Mouse (Mus musculus) limb, embryonic 11.5 days (tissue): ENCODE results near the gene Rere. TPM values are rescaled to one million over a fixed set of nuclear protein-coding genes. Genes with fewer than 3 reads are reported as not detected.
"Not testable (repeated sequence)": the region's sequence is repeated elsewhere in the genome, so short reads cannot be mapped to it uniquely, and the experiment has no call there.

ENCODE experiments used
- ATAC-seq: fragments of 200-750 bp; cut with Nextera tagmentation; 2 replicates; pipeline ENCODE4 v1.8.0; 2017; ENCODE audit warnings: low read depth; ENCODE audit not compliant: insufficient number of reproducible peaks, low FRiP score, low TSS enrichment
- DNase-seq: peaks from one replicate; pipeline ENCODE4 v3.0.0-alpha.2; 2015; ENCODE audit warnings: low spot score
- H3K27ac ChIP-seq: fragments of 300-500 bp; sonication (generic); replicated peaks from 2 replicates; pipeline ENCODE4 v1.5.1; 2014; ENCODE audit warnings: low read depth, mild to moderate bottlenecking, low read length
- H3K27me3 ChIP-seq: fragments of 300-500 bp; sonication (generic); 2 replicates; pipeline ENCODE4 v1.6.1; 2014; ENCODE audit warnings: mild to moderate bottlenecking, low read length, mixed read lengths; ENCODE audit not compliant: control insufficient read depth, insufficient read depth
- H3K36me3 ChIP-seq: fragments of 300-500 bp; sonication (generic); 2 replicates; pipeline ENCODE4 v1.6.1; 2014; ENCODE audit warnings: mild to moderate bottlenecking, low read length, moderate library complexity, mixed read lengths; ENCODE audit not compliant: control insufficient read depth, insufficient read depth
- H3K4me1 ChIP-seq: fragments of 300-500 bp; sonication (generic); 2 replicates; pipeline ENCODE4 v1.6.1; 2014; ENCODE audit warnings: low read length, mixed read lengths; ENCODE audit not compliant: control insufficient read depth, insufficient read depth
- H3K4me2 ChIP-seq: fragments of 300-500 bp; sonication (generic); 2 replicates; pipeline ENCODE4 v1.6.1; 2014; ENCODE audit warnings: low read depth, mild to moderate bottlenecking, moderate library complexity; ENCODE audit not compliant: severe bottlenecking
- H3K4me3 ChIP-seq: fragments of 300-500 bp; sonication (generic); 2 replicates; pipeline ENCODE4 v1.5.1; 2014; ENCODE audit warnings: low read depth, low read length
- H3K9ac ChIP-seq: fragments of 300-500 bp; sonication (generic); 2 replicates; pipeline ENCODE4 v1.6.1; 2014; ENCODE audit warnings: mild to moderate bottlenecking, low read length
- H3K9me3 ChIP-seq: fragments of 300-500 bp; sonication (generic); 2 replicates; pipeline ENCODE4 v1.6.1; 2016; ENCODE audit warnings: low read length; ENCODE audit not compliant: control insufficient read depth
- WGBS: fragments of 180-500 bp; shearing (Covaris S2); extraction: QIAGEN DNeasy Blood & Tissue Kit; methylation state at CpG from one replicate; pipeline ENCODE4 v1.1.7; 2014; 5-methylcytosine and 5-hydroxymethylcytosine counted together
- polyA plus RNA-seq: library from polyadenylated mRNA; unstranded; fragments of >200 nt; fragmentation: Nextera tagmentation; extraction: Ambion mirVana; gene quantifications from 2 replicates; pipeline ENCODE4 v1.2.1, GENCODE M21; 2014

Rere gene
- polyA plus RNA-seq, 1 experiment from 2014 or later, result 37.9 TPM

GRCm38 (mm10) chr4:150592087-150592486 lies 310.6 kb downstream of the Rere start:
- no peak for ATAC-seq
- WGBS, result 80% methylated on average over 6 of the region's 6 CpGs
- H3K27ac ChIP-seq, result no peak overlapping the region
- H3K36me3 ChIP-seq, result no peaks in the 10 kb centered on the region
- no peaks in the 10 kb centered on the region for H3K9me3 ChIP-seq
- DNase-seq, result no peak
- H3K4me2 ChIP-seq, result no peak overlapping the region
- H3K27me3 ChIP-seq, result no peaks in the 10 kb centered on the region
- H3K4me1 ChIP-seq, result peaks cover 13% of the 10 kb centered on the region
- H3K4me3 ChIP-seq, result no peak overlapping the region
- H3K9ac ChIP-seq, result no peak overlapping the region

DNA sequence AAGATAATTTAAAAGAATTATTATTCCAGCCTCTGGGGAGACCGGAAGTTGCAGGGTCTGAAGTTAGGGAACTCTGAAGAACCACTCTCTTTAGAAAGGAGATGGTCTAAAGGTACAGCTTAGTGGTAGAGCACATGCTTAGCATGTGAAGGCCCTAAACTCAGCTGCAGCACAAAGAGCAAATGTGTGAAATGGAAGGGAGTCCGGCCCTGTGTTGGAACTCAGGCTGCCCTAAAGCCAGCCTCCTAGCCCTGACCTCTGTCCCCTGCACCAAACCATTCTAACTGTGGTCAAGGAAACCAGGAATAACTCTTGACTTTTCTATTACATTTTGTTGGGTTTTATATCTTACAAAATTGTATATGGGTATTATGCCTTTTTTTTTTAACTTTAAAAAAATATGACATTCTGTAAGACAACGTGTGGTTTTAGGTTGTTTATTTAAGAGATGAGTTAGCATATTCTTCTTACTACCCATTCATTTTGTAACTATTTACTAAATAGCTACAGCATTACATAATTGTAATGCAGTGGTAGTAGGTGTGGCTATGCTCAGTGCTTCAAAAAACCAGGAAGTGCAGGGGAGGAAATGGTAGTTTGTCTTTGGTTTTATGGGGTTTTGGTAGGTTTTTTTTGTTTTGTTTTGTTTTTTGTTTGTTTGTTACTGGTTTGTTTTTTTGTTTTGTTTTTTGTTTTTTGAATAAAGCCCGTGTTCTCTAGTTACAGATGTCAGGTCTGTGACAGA lies 312.2 kb downstream of the Rere start:
- H3K4me2 ChIP-seq, result no peak overlapping the region
- 77% methylated on average over 4 of the region's 4 CpGs for WGBS
- no peak overlapping the region for H3K27ac ChIP-seq
- H3K4me3 ChIP-seq, result no peak overlapping the region
- no peaks in the 10 kb centered on the region for H3K9me3 ChIP-seq
- DNase-seq (no peak), ATAC-seq (no peak)
- peaks cover 13% of the 10 kb centered on the region for H3K4me1 ChIP-seq
- no peak overlapping the region for H3K9ac ChIP-seq
- H3K36me3 ChIP-seq, result no peaks in the 10 kb centered on the region
- H3K27me3 ChIP-seq, result no peaks in the 10 kb centered on the region

DNA sequence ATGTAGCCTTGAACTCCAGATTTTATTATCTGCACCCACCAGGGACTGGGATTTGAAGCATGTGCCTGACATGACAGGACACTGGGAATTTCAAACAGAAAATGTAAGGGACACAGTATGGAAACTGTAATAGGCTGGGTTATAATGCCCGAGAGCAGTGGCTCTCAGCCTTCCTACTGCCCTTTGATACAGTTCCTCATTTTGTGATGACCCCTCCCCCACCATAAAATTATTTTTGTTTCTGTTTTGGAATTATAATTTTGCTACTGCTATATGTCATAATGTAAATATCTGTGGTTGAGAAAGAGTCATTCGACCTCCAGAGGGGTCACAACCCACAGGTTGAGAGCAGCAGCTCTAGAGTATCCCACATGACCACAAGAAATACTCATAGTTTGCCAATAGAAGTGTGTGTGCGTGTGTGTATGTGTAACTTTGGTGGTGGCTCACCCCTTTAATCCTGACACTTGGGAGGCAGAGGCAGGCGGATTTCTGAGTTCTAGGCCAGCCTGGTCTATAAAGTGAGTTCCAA lies 312.9 kb downstream of the Rere start:
- DNase-seq (no peak), ATAC-seq (no peak)
- H3K27me3 ChIP-seq, result no peaks in the 10 kb centered on the region
- no peaks in the 10 kb centered on the region for H3K36me3 ChIP-seq
- 93% methylated on average over 4 of the region's 4 CpGs for WGBS
- no peak overlapping the region for H3K9ac ChIP-seq
- H3K4me2 ChIP-seq, result no peak overlapping the region
- H3K27ac ChIP-seq, result no peak overlapping the region
- no peak overlapping the region for H3K4me3 ChIP-seq
- H3K9me3 ChIP-seq, result no peaks in the 10 kb centered on the region
- peaks cover 16% of the 10 kb centered on the region for H3K4me1 ChIP-seq

GRCm38 (mm10) chr4:150595071-150595470 lies 313.6 kb downstream of the Rere start:
- no peak overlapping the region for H3K27ac ChIP-seq
- WGBS, result 83% methylated on average over 3 of the region's 3 CpGs

DNA sequence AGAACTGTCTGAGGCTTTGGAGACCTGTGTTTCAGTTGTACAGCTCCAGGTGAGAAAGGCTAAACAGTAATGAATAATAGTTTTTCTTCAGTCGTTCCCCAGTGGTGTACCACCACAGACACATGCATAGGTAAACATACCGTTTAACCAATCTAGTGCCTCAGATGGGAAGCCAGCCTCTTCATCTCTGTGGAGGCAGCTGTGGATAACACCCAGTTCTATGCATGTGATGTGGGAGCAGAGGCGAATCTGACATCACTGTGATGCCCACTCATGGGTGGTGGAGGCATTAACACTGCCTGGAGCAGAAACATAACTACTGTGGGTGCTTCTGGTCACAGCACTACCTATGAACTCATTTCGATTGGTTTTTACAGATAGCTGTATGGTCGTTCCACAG lies 314.5 kb downstream of the Rere start:
- Histone ChIP-seq H3K9ac (no peak overlapping the region), H3K9me3 (no peaks in the 10 kb centered on the region), H3K4me1 (peaks cover 16% of the 10 kb centered on the region), H3K4me2 (no peak overlapping the region), H3K36me3 (no peaks in the 10 kb centered on the region), H3K27me3 (no peaks in the 10 kb centered on the region), H3K27ac (no peak overlapping the region), H3K4me3 (no peak overlapping the region)
- ATAC-seq (no peak), DNase-seq (no peak)
- WGBS, result 86% methylated on average over 5 of the region's 5 CpGs

More at GRCm38 (mm10) chr4:150595071-150595470, 313.6 kb downstream of the Rere start:
- H3K4me2 ChIP-seq, result no peak overlapping the region
- H3K4me3 ChIP-seq, result no peak overlapping the region
- no peak overlapping the region for H3K9ac ChIP-seq
- H3K4me1 ChIP-seq, result peaks cover 21% of the 10 kb centered on the region
- no peaks in the 10 kb centered on the region for H3K36me3 ChIP-seq
- H3K27me3 ChIP-seq, result no peaks in the 10 kb centered on the region
- H3K9me3 ChIP-seq, result no peaks in the 10 kb centered on the region
- ATAC-seq (no peak), DNase-seq (no peak)

GRCm38 (mm10) chr4:150598686-150599085 lies 317.2 kb downstream of the Rere start:
- ATAC-seq (no peak), DNase-seq (no peak)
- no peak overlapping the region for H3K4me3 ChIP-seq
- 71% methylated on average over 1 of the region's 1 CpGs for WGBS
- H3K4me1 ChIP-seq, result peaks cover 8% of the 10 kb centered on the region
- H3K9ac ChIP-seq, result no peak overlapping the region
- H3K4me2 ChIP-seq, result no peak overlapping the region
- no peaks in the 10 kb centered on the region for H3K36me3 ChIP-seq
- no peaks in the 10 kb centered on the region for H3K27me3 ChIP-seq
- no peaks in the 10 kb centered on the region for H3K9me3 ChIP-seq
- no peak overlapping the region for H3K27ac ChIP-seq

GRCm38 (mm10) chr4:150599119-150599992 lies 317.9 kb downstream of the Rere start:
- no peaks in the 10 kb centered on the region for H3K9me3 ChIP-seq
- no peaks in the 10 kb centered on the region for H3K36me3 ChIP-seq
- peaks cover 8% of the 10 kb centered on the region for H3K4me1 ChIP-seq
- no peak overlapping the region for H3K27ac ChIP-seq
- H3K4me3 ChIP-seq, result no peak overlapping the region
- H3K9ac ChIP-seq, result no peak overlapping the region
- ATAC-seq (no peak), DNase-seq (no peak)
- 67% methylated on average over 3 of the region's 3 CpGs for WGBS
- H3K4me2 ChIP-seq, result no peak overlapping the region
- H3K27me3 ChIP-seq, result no peaks in the 10 kb centered on the region

DNA sequence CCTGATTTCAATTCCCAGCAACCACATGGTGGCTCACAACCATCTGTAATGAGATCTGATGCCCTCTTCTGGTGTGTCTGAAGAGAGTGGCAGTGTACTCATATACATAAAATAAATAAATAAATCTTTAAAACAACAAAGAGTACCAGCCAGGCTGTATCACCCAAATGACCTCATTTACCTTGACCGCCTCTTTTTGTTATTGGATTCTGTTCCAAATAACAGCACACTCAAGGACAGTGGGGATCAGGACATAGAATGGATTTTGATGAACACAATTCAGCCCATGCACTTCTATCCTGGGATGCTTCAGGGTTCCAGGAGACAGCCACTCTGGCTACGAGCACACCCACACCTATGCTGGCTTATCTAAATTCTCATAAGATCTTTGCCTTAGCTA lies 319.1 kb downstream of the Rere start:
- not testable (repeated sequence) for H3K27me3 ChIP-seq, ATAC-seq, H3K27ac ChIP-seq, H3K4me2 ChIP-seq, H3K4me1 ChIP-seq, DNase-seq, H3K9ac ChIP-seq, H3K4me3 ChIP-seq, H3K9me3 ChIP-seq, H3K36me3 ChIP-seq
- WGBS, result 94% methylated on average over 2 of the region's 2 CpGs
